Mouse (Mus musculus) olfactory bulb, adult 2 months (tissue): ENCODE data around the gene Cs.

Experiments used
- CTCF ChIP-seq: fragments of 200-500 bp; IDR thresholded peaks from 2 replicates; pipeline ENCODE4 v1.5.1; 2012; ENCODE audit warnings: low read depth, mild to moderate bottlenecking, low read length, moderate library complexity; ENCODE audit not compliant: insufficient read depth
- POLR2A ChIP-seq: fragments of 200-500 bp; IDR thresholded peaks from 2 replicates; pipeline ENCODE4 v1.6.1; 2012; ENCODE audit warnings: mild to moderate bottlenecking, low read depth, low read length, moderate library complexity; ENCODE audit not compliant: insufficient read depth

DNA sequence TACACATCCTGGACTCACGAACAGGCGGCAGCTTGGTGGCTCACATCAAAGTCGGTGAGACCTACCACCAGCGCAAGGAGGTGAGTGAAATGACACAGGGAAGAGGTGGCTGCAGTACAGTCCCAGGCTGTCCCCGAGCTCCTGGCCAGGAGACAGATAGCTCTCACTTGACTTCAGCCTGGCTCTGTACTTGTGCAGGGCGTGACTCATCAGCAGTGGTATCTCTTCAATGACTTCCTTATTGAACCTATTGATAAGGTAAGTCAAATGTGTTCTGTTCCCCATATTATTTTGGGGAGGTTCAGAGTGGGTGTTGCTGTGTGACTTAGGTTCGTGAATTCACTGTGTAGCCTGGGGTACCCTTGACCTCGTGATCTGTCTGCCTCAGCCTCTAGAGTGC lies 22.0 kb upstream of the Cs start:
- no peak for TF ChIP-seq POLR2A
- TF ChIP-seq CTCF, result no peak
